Mouse (Mus musculus): ENCODE results near the gene Mettl1. TPM values are rescaled to one million over a fixed set of nuclear protein-coding genes. Genes with fewer than 3 reads are reported as not detected.

The Mettl1 gene
- polyA plus RNA-seq (2014; fragmentation: Nextera tagmentation; extraction: Ambion mirVana): 24.1 and 24.6 TPM in 2 replicates

- ATAC-seq (ENCODE audit: low read depth): peak; percentile 77
- Histone ChIP-seq H3K9me3 (ENCODE audit: control insufficient read depth, low read length) (no peaks in the 10 kb centered on the region), H3K27me3 (ENCODE audit: control insufficient read depth, insufficient read depth, low read length) (peaks cover 4% of the 10 kb centered on the region; the same call in 1 of the 2 replicates), H3K4me3 (ENCODE audit: low read depth, low read length) (peak within 1 kb of the TSS; percentile 81), H3K36me3 (ENCODE audit: control insufficient read depth, insufficient read depth, low read length) (no peaks in the 10 kb centered on the region), H3K4me2 (ENCODE audit: low read depth, low read length) (peak within 1 kb of the TSS; percentile 97), H3K9ac (replicated peaks; ENCODE audit: low read depth, low read length) (peak within 1 kb of the TSS; percentile 57), H3K4me1 (ENCODE audit: control insufficient read depth, insufficient read depth, low read length) (peaks cover 12% of the 10 kb centered on the region; the same call in 1 of the 2 replicates), H3K27ac (ENCODE audit: low read depth, low read length) (no peak within 1 kb of the TSS)
- under 1% methylated on average over 28 of the region's 28 CpGs for WGBS
Observed at GRCm38 (mm10) chr10:127041274-127041766, at the start of gene Mettl1, which contains the start of gene Eef1akmt3. Gene Mettl1, plus strand, starts transcription at chr10:127041414. Gene Eef1akmt3, minus strand, starts transcription at chr10:127041513.

- Histone ChIP-seq H3K36me3 (ENCODE audit: control insufficient read depth, insufficient read depth, low read length) (peaks cover 29% of the 10 kb centered on the region), H3K27ac (ENCODE audit: low read depth, low read length) (no peak overlapping the region)
- WGBS: 8% methylated on average over 3 of the region's 3 CpGs
Observed at GRCm38 (mm10) chr10:126991676-126992075, 49.5 kb upstream of the Mettl1 start.

GRCm38 (mm10) chr10:126993621-126994020 is 47.6 kb upstream of the Mettl1 start:
- Histone ChIP-seq H3K4me3 (ENCODE audit: low read depth, low read length) (no peak overlapping the region), H3K4me2 (ENCODE audit: low read depth, low read length) (no peak overlapping the region), H3K4me1 (ENCODE audit: control insufficient read depth, insufficient read depth, low read length) (peaks cover 4% of the 10 kb centered on the region), H3K9ac (replicated peaks; ENCODE audit: low read depth, low read length) (no peak overlapping the region), H3K27ac (ENCODE audit: low read depth, low read length) (no peak overlapping the region), H3K27me3 (ENCODE audit: control insufficient read depth, insufficient read depth, low read length) (no peaks in the 10 kb centered on the region), H3K9me3 (ENCODE audit: control insufficient read depth, low read length) (no peaks in the 10 kb centered on the region), H3K36me3 (ENCODE audit: control insufficient read depth, insufficient read depth, low read length) (peaks cover 41% of the 10 kb centered on the region)
- WGBS: 95% methylated on average over 3 of the region's 3 CpGs
- no peak for ATAC-seq (ENCODE audit: low read depth)

More at GRCm38 (mm10) chr10:126991676-126992075, 49.5 kb upstream of the Mettl1 start:
- no peak overlapping the region for H3K4me2 ChIP-seq (ENCODE audit: low read depth, low read length)
- H3K9me3 ChIP-seq (ENCODE audit: control insufficient read depth, low read length): no peaks in the 10 kb centered on the region
- ATAC-seq (ENCODE audit: low read depth): no peak
- peaks cover 21% of the 10 kb centered on the region for H3K4me1 ChIP-seq (ENCODE audit: control insufficient read depth, insufficient read depth, low read length)
- H3K27me3 ChIP-seq (ENCODE audit: control insufficient read depth, insufficient read depth, low read length): no peaks in the 10 kb centered on the region
- no peak overlapping the region for H3K4me3 ChIP-seq (ENCODE audit: low read depth, low read length)
- no peak overlapping the region for H3K9ac ChIP-seq (replicated peaks; ENCODE audit: low read depth, low read length)

GRCm38 (mm10) chr10:126997340-126998113 is 43.7 kb upstream of the Mettl1 start:
- no peak overlapping the region for H3K4me3 ChIP-seq (ENCODE audit: low read depth, low read length)
- no peaks in the 10 kb centered on the region for H3K9me3 ChIP-seq (ENCODE audit: control insufficient read depth, low read length)
- no peak for ATAC-seq (ENCODE audit: low read depth)

GRCm38 (mm10) chr10:127000529-127000928 is 40.7 kb upstream of the Mettl1 start, which contains the start of gene Avil:
Gene Avil, plus strand, starts transcription at chr10:127000709.
- Histone ChIP-seq H3K9me3 (ENCODE audit: control insufficient read depth, low read length) (no peaks in the 10 kb centered on the region), H3K36me3 (ENCODE audit: control insufficient read depth, insufficient read depth, low read length) (peaks cover 18% of the 10 kb centered on the region), H3K4me2 (ENCODE audit: low read depth, low read length) (no peak within 1 kb of the TSS), H3K4me3 (ENCODE audit: low read depth, low read length) (no peak within 1 kb of the TSS), H3K9ac (replicated peaks; ENCODE audit: low read depth, low read length) (no peak within 1 kb of the TSS), H3K27ac (ENCODE audit: low read depth, low read length) (no peak within 1 kb of the TSS), H3K27me3 (ENCODE audit: control insufficient read depth, insufficient read depth, low read length) (no peaks in the 10 kb centered on the region), H3K4me1 (ENCODE audit: control insufficient read depth, insufficient read depth, low read length) (no peaks in the 10 kb centered on the region)
- ATAC-seq (ENCODE audit: low read depth): no peak
- WGBS: 89% methylated on average over 5 of the region's 5 CpGs

More at GRCm38 (mm10) chr10:126997340-126998113, 43.7 kb upstream of the Mettl1 start:
- H3K36me3 ChIP-seq (ENCODE audit: control insufficient read depth, insufficient read depth, low read length): peaks cover 43% of the 10 kb centered on the region
- 82% methylated on average over 13 of the region's 13 CpGs for WGBS
- H3K9ac ChIP-seq (replicated peaks; ENCODE audit: low read depth, low read length): no peak overlapping the region
- H3K27ac ChIP-seq (ENCODE audit: low read depth, low read length): no peak overlapping the region
- H3K4me1 ChIP-seq (ENCODE audit: control insufficient read depth, insufficient read depth, low read length): no peaks in the 10 kb centered on the region
- H3K4me2 ChIP-seq (ENCODE audit: low read depth, low read length): no peak overlapping the region
- no peaks in the 10 kb centered on the region for H3K27me3 ChIP-seq (ENCODE audit: control insufficient read depth, insufficient read depth, low read length)

- Histone ChIP-seq H3K9me3 (ENCODE audit: control insufficient read depth, low read length) (no peaks in the 10 kb centered on the region), H3K4me2 (ENCODE audit: low read depth, low read length) (no peak overlapping the region), H3K9ac (replicated peaks; ENCODE audit: low read depth, low read length) (no peak overlapping the region), H3K27ac (ENCODE audit: low read depth, low read length) (no peak overlapping the region), H3K36me3 (ENCODE audit: control insufficient read depth, insufficient read depth, low read length) (peaks cover 18% of the 10 kb centered on the region), H3K4me1 (ENCODE audit: control insufficient read depth, insufficient read depth, low read length) (no peaks in the 10 kb centered on the region), H3K27me3 (ENCODE audit: control insufficient read depth, insufficient read depth, low read length) (no peaks in the 10 kb centered on the region), H3K4me3 (ENCODE audit: low read depth, low read length) (no peak overlapping the region)
- WGBS: 86% methylated on average over 9 of the region's 9 CpGs
- ATAC-seq (ENCODE audit: low read depth): no peak
Observed at GRCm38 (mm10) chr10:127001297-127001696, 39.9 kb upstream of the Mettl1 start.

- Histone ChIP-seq H3K4me2 (ENCODE audit: low read depth, low read length) (no peak overlapping the region), H3K4me3 (ENCODE audit: low read depth, low read length) (no peak overlapping the region), H3K36me3 (ENCODE audit: control insufficient read depth, insufficient read depth, low read length) (peaks cover 18% of the 10 kb centered on the region), H3K9ac (replicated peaks; ENCODE audit: low read depth, low read length) (no peak overlapping the region), H3K27me3 (ENCODE audit: control insufficient read depth, insufficient read depth, low read length) (no peaks in the 10 kb centered on the region), H3K9me3 (ENCODE audit: control insufficient read depth, low read length) (no peaks in the 10 kb centered on the region), H3K27ac (ENCODE audit: low read depth, low read length) (no peak overlapping the region), H3K4me1 (ENCODE audit: control insufficient read depth, insufficient read depth, low read length) (no peaks in the 10 kb centered on the region)
- ATAC-seq (ENCODE audit: low read depth): no peak
- 59% methylated on average over 1 of the region's 1 CpGs for WGBS
Observed at GRCm38 (mm10) chr10:127002056-127002455, 39.2 kb upstream of the Mettl1 start.

- ATAC-seq (ENCODE audit: low read depth): no peak
- no peak overlapping the region for H3K4me2 ChIP-seq (ENCODE audit: low read depth, low read length)
- H3K9ac ChIP-seq (replicated peaks; ENCODE audit: low read depth, low read length): no peak overlapping the region
- no peaks in the 10 kb centered on the region for H3K4me1 ChIP-seq (ENCODE audit: control insufficient read depth, insufficient read depth, low read length)
- no peak overlapping the region for H3K4me3 ChIP-seq (ENCODE audit: low read depth, low read length)
- H3K36me3 ChIP-seq (ENCODE audit: control insufficient read depth, insufficient read depth, low read length): peaks cover 12% of the 10 kb centered on the region; the same call in 1 of the 2 replicates
- H3K27me3 ChIP-seq (ENCODE audit: control insufficient read depth, insufficient read depth, low read length): no peaks in the 10 kb centered on the region
- no peak overlapping the region for H3K27ac ChIP-seq (ENCODE audit: low read depth, low read length)
- 95% methylated on average over 5 of the region's 5 CpGs for WGBS
- no peaks in the 10 kb centered on the region for H3K9me3 ChIP-seq (ENCODE audit: control insufficient read depth, low read length)
Observed at GRCm38 (mm10) chr10:127002765-127003164, 38.4 kb upstream of the Mettl1 start.

- ATAC-seq (ENCODE audit: low read depth): no peak
- H3K9ac ChIP-seq (replicated peaks; ENCODE audit: low read depth, low read length): no peak overlapping the region
- H3K4me2 ChIP-seq (ENCODE audit: low read depth, low read length): no peak overlapping the region
- no peak overlapping the region for H3K27ac ChIP-seq (ENCODE audit: low read depth, low read length)
- H3K4me3 ChIP-seq (ENCODE audit: low read depth, low read length): no peak overlapping the region
- no peaks in the 10 kb centered on the region for H3K9me3 ChIP-seq (ENCODE audit: control insufficient read depth, low read length)
- 89% methylated on average over 8 of the region's 8 CpGs for WGBS
- H3K36me3 ChIP-seq (ENCODE audit: control insufficient read depth, insufficient read depth, low read length): 0 out of 2 replicates have a peak, but pooled peaks cover 6% of the 10 kb centered on the region
- no peaks in the 10 kb centered on the region for H3K27me3 ChIP-seq (ENCODE audit: control insufficient read depth, insufficient read depth, low read length)
- no peaks in the 10 kb centered on the region for H3K4me1 ChIP-seq (ENCODE audit: control insufficient read depth, insufficient read depth, low read length)
Observed at GRCm38 (mm10) chr10:127003334-127003733, 37.9 kb upstream of the Mettl1 start.

Data from neural tube, embryonic 14.5 days (tissue).